Comparison of ENCODE assay signal across 10 mouse cellular contexts in the genomic region with DNA sequence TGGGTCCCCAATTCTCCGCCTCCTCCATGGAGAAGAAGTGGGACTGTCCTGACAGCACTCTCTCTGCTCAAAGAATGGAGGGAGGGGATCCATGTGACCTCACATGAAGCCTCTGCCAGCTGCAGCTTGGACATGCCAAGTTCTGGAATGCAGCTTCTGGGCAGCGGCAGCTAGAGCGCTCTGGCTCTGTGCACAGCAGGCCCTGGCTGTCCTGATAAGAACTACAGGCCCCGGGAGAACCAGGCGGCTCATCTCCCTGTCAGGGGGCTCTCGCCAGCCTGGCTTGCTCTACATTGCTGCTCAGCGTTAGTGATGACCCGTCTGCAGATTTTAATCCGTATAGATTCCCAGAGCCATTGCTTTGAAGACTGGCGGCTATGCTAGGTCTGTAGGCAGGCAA. TPM values are rescaled to one million over a fixed set of nuclear protein-coding genes. Genes with fewer than 3 reads are reported as not detected.
A peak's percentile ranks its signal among the peaks of the same experiment; 100 is the strongest.
DNase-seq lines count a peak whose midpoint lies in the region; ATAC-seq lines count a peak whose summit lies in the region.
"Had no signal": no experiment of that assay in that cellular context is flagged by ENCODE, and none has a peak within 500 bp of the region (broad histone marks: within the 10 kb centered on the region; RNA-seq: fewer than 3 reads in every experiment).

No protein-coding gene starts in this region.

- no peaks in the 10 kb centered on the region for H3K36me3 ChIP-seq in hindbrain, embryonic 10.5 days
- H3K36me3 ChIP-seq in hindbrain, embryonic 16.5 days (ENCODE audit: control insufficient read depth, insufficient read depth, low read length) = no peaks in the 10 kb centered on the region
- H3K36me3 ChIP-seq in limb, embryonic 10.5 days = no peaks in the 10 kb centered on the region

- no peak for ATAC-seq in hindbrain, embryonic 16.5 days
- no peak for ATAC-seq in granulocyte monocyte progenitor cell, adult 5-6 weeks (replicated peaks; ENCODE audit: poor library complexity, severe bottlenecking)

- peaks cover 20% of the 10 kb centered on the region for H3K4me1 ChIP-seq in hindbrain, embryonic 10.5 days (replicated peaks)
- H3K4me1 ChIP-seq in hindbrain, embryonic 16.5 days (ENCODE audit: control insufficient read depth, insufficient read depth, low read depth, low read length) = peaks cover 4% of the 10 kb centered on the region
- H3K4me1 ChIP-seq in limb, embryonic 10.5 days = peaks cover 17% of the 10 kb centered on the region

- peak; percentile 15 for DNase-seq in hindbrain, embryonic 10.5 days (ENCODE audit: low spot score)
- peak; percentile 73 for DNase-seq in brain, adult 2 months (ENCODE audit: low read depth, low spot score)
- DNase-seq in heart, adult 8-10 months (ENCODE audit: low spot score) = peak; percentile 17
- DNase-seq in limb, embryonic 10.5 days (ENCODE audit: low spot score) = no peak
- DNase-seq in frontal cortex, postnatal 10 days (ENCODE audit: low spot score in 2 of 2) = no peak
- DNase-seq in spleen, postnatal 10 days (ENCODE audit: low spot score in 2 of 2) = no peak
- DNase-seq: kidney, postnatal 4 days had no signal

- peaks cover 15% of the 10 kb centered on the region for H3K9me3 ChIP-seq in hindbrain, embryonic 10.5 days
- H3K9me3 ChIP-seq in hindbrain, embryonic 16.5 days (ENCODE audit: control insufficient read depth, low read length) = peaks cover 9% of the 10 kb centered on the region
- H3K9me3 ChIP-seq in limb, embryonic 10.5 days (replicated peaks) = no peaks in the 10 kb centered on the region

- H3K27me3 ChIP-seq in hindbrain, embryonic 10.5 days (ENCODE audit: insufficient read depth, poor library complexity, severe bottlenecking) = peaks cover 95% of the 10 kb centered on the region
- H3K27me3 ChIP-seq in hindbrain, embryonic 16.5 days (replicated peaks; ENCODE audit: control insufficient read depth, insufficient read depth, low read length) = peaks cover 29% of the 10 kb centered on the region
- H3K27me3 ChIP-seq in limb, embryonic 10.5 days (ENCODE audit: low read depth, poor library complexity, severe bottlenecking) = peaks cover 57% of the 10 kb centered on the region

- 22% methylated on average over 10 of the region's 10 CpGs for WGBS in hindbrain, embryonic 10.5 days
- WGBS in hindbrain, embryonic 16.5 days = 16% methylated on average over 10 of the region's 10 CpGs
- 27% methylated on average over 10 of the region's 10 CpGs for WGBS in limb, embryonic 10.5 days

- no peak overlapping the region for H3K4me2 ChIP-seq in hindbrain, embryonic 16.5 days (ENCODE audit: low read length)

- H3K9ac ChIP-seq in hindbrain, embryonic 16.5 days (ENCODE audit: low read depth, low read length) = no peak overlapping the region

- peak overlapping the region; percentile 59 for H3K27ac ChIP-seq in hindbrain, embryonic 10.5 days
- no peak overlapping the region for H3K27ac ChIP-seq in hindbrain, embryonic 16.5 days (ENCODE audit: low read depth, low read length)
- no peak overlapping the region for H3K27ac ChIP-seq in limb, embryonic 10.5 days

- peak overlapping the region; percentile 29; the same call in 1 of the 2 replicates for H3K4me3 ChIP-seq in hindbrain, embryonic 10.5 days
- no peak overlapping the region for H3K4me3 ChIP-seq in hindbrain, embryonic 16.5 days (ENCODE audit: low read length)
- H3K4me3 ChIP-seq in limb, embryonic 10.5 days = 0 out of 2 replicates have a peak overlapping the region, but pooled peaks have one; percentile 8
- H3K4me3 ChIP-seq: erythroblast, embryonic 14.5 days had no signal

RNA-seq across cellular contexts. Expression of a gene that starts 44.6 kb away (rescaled TPM):
- 0.11 and 0.27 TPM in 2 replicates for polyA plus RNA-seq in hindbrain, embryonic 10.5 days (2016; fragmentation: Nextera tagmentation; extraction: Ambion mirVana)
- 0.88 and 1.9 TPM in 2 replicates for polyA plus RNA-seq in hindbrain, embryonic 16.5 days (2015; fragmentation: Nextera tagmentation; extraction: Ambion mirVana)
- under 1 TPM in 3 of 4 experiments, not detected in 1; 0.11 to 0.16 (median 0.14) TPM for total RNA-seq in heart, adult 8-10 months (2022)
- not detected in 2 replicates for polyA plus RNA-seq in limb, embryonic 10.5 days (2016; fragmentation: Nextera tagmentation; extraction: Ambion mirVana)
- total RNA-seq in granulocyte monocyte progenitor cell, adult 5-6 weeks (2014; fragmentation: Nextera tagmentation) = not detected in 2 replicates
- 0.88 TPM in 1 of 2 replicates, not detected in the other for total RNA-seq in granulocyte monocyte progenitor cell, adult 5-6 weeks (2017)
- polyA plus RNA-seq: erythroblast, embryonic 14.5 days had no signal

Comparison
In these comparisons a context has a peak if more than half of its experiments do, and no peak if none do; other contexts are left out.
1. DNase-seq: peak in hindbrain, embryonic 10.5 days (single experiment), brain, adult 2 months (single experiment) and heart, adult 8-10 months (single experiment); none in limb, embryonic 10.5 days (single experiment), frontal cortex, postnatal 10 days (0 of 2) and spleen, postnatal 10 days (0 of 2).